Mouse (Mus musculus): ENCODE results near the gene Naa38. TPM values are rescaled to one million over a fixed set of nuclear protein-coding genes. Genes with fewer than 3 reads are reported as not detected.

The Naa38 gene
- 100 to 1,000 TPM; 107 to 123 TPM for total RNA-seq (2021)
- long read RNA-seq, transcript Naa38-202 (2 exons, 404 nt), result major isoform, 31 of 60 reads
- long read RNA-seq, transcript Naa38-204 (3 exons, 671 nt), result minor isoform, 27 of 60 reads
- long read RNA-seq, partial matches to known transcripts, result 0 of 60 reads
- long read RNA-seq, other reads (novel, unspliced or antisense), result 2 of 60 reads

- DNase-seq (ENCODE audit: low spot score in 2 of 2), result peak; percentile 91 to 97
Observed at GRCm38 (mm10) chr11:69395235-69395633, at the start of gene Naa38, which contains the start of gene Cyb5d1. Gene Naa38 (plus strand): TSS chr11:69395487. Gene Cyb5d1 (minus strand): TSS chr11:69395631.

GRCm38 (mm10) chr11:69346441-69346840 is 48.8 kb upstream of the Naa38 start:
- DNase-seq (ENCODE audit: low spot score in 2 of 2), result no peak

DNA sequence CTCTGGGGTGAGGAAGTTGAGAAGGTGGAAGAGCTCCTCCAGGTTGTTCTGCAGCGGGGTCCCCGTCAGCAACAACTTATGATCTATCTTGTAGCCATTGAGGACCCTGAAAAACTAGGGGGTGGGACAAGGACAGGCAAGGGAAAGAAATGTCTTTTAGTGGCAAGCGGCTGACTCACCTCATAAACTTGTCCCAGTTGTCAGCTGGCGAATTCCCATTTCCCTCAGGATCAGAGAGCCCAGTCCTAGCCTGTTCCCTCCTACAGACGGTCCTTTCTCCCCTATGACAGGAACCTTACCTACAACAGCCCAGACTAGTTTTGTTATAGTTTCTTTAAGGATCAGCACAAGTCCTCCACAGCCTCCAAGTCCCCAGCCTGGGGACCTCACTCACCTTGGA is 38.7 kb upstream of the Naa38 start:
- DNase-seq (ENCODE audit: low spot score in 2 of 2), result no peak

GRCm38 (mm10) chr11:69357690-69358089 is 37.6 kb upstream of the Naa38 start:
- DNase-seq (ENCODE audit: low spot score in 2 of 2), result no peak

- DNase-seq (ENCODE audit: low spot score in 2 of 2), result no peak
Observed at GRCm38 (mm10) chr11:69362021-69362420, 33.3 kb upstream of the Naa38 start.

DNA sequence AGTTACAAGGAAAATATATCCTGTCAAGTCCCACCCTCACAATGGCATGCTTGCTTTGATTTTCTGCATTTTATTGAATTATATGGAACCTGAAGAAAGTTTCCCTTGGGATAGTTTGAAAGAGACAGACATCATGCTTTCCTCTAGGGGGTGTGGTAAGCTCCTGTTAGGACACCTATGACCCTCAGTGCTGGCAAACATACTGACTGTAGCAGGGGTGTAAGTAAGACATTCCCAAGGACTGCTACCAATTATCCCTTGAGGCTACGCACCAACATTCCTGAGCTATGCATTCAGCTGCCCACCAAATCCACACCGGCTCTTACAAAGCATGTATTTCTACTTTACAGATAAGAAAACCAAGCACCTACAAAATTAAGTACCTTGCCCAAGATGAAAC is 32.8 kb upstream of the Naa38 start:
- no peak for DNase-seq (ENCODE audit: low spot score in 2 of 2)

GRCm38 (mm10) chr11:69364376-69364775 is 30.9 kb upstream of the Naa38 start:
- no peak for DNase-seq (ENCODE audit: low spot score in 2 of 2)

GRCm38 (mm10) chr11:69364910-69365309 is 30.4 kb upstream of the Naa38 start:
- peak; percentile 85 to 87 for DNase-seq (ENCODE audit: low spot score in 2 of 2)

DNA sequence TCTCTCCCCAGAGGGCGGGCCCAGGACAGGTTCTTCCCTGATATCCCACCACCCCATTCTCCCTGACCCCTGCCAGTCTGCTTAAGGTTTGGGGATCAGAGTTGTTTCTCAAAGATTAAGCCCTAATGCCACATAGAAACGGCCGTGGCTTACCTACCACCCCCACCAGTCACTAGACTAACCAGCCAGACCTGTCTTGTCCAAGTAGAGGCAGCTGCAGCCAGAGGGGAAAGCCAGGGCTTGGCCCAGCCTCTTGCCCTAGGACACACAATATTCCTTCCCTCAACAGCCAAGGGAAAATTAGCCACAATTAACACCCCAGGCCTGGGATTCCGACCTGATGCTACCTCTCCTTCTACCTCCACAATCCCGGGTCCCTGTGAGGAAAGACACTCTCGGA is 29.6 kb upstream of the Naa38 start:
- no peak for DNase-seq (ENCODE audit: low spot score in 2 of 2)

- DNase-seq (ENCODE audit: low spot score in 2 of 2), result peak; percentile 95 to 96
Observed at GRCm38 (mm10) chr11:69366157-69366854, 29.0 kb upstream of the Naa38 start.

DNA sequence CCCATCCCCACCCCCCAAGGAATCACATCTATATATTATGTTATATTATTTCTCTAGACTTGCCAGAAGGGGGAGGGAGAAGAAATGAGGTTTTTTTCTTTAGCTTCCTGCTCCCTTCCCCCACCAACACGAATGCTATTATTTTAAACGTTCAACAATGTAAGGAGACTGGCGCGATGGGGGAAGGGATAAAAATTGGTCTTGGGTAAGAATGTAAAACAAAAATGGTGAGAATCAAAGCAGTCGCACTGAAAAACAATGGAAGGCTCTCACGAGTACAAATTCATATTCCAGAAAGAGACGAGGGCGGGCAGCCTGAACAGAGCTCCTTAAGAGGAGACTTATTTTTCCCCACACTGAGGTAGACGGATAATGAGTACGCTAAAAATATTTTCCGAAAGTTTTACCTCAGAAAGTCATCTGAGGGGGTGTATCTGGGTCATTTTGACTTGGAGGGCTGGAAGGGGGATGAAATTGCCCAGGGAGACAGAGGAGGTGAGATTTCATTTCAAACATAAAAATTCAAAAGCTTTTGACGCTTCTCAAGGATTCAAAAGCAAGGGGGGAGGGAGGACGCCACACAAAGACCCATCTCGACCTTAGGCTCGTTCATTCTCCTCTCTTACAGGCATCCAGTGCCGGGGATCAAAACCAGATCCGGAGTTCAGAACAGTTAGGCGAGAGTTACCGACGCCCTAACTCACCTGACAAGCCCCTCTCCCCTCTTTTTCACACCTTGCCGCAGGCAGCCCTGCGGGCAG is 28.3 kb upstream of the Naa38 start:
- no peak for DNase-seq (ENCODE audit: low spot score in 2 of 2)

GRCm38 (mm10) chr11:69367616-69368355 is 27.5 kb upstream of the Naa38 start:
- peak in 1 of 2 experiments; percentile 21 for DNase-seq (ENCODE audit: low spot score in 2 of 2)

- DNase-seq (ENCODE audit: low spot score in 2 of 2), result peak in 1 of 2 experiments; percentile 14
Observed at GRCm38 (mm10) chr11:69368356-69369214, 26.7 kb upstream of the Naa38 start.

DNA sequence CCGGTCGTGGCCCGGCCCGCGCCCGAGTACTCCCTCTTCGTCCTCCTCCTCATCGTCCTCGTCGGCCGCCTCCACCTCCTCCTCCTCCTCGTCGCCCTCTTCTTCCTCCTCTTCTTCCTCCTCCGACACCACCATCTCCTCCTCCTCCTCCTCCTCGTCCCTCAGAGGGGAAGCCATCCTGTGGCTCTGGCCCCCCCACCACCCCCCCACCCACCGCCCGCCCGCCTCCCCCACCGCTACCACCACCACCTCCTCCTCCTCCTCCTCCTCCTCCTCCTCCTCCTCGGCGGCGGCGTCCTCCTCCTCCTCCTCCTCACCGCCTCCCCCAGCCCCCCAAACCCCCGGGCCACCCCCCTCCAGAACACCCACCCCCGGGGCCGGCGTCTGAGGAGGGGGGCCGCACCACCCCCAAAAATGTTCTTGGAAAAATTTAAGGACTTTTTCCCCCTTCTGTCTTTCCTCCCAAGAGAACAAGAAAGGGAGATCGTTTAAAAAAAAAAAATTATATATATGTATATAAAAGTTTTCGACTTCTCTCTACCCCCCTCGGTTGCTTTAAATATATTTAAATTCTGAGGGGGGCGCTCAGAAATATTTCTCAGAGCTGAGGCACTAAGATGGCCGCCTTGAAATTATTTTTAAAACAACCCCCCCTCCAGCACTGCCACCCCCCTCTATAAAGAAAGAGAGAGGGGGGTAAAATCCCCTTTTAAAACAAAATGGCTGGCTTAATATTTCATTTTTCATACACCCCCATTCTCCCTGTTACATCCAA is 25.9 kb upstream of the Naa38 start, which contains the start of gene Chd3:
Gene Chd3, minus strand, starts transcription at position 192 of the 775 bp plus-strand sequence.
- DNase-seq (ENCODE audit: low spot score in 2 of 2), result no peak

DNA sequence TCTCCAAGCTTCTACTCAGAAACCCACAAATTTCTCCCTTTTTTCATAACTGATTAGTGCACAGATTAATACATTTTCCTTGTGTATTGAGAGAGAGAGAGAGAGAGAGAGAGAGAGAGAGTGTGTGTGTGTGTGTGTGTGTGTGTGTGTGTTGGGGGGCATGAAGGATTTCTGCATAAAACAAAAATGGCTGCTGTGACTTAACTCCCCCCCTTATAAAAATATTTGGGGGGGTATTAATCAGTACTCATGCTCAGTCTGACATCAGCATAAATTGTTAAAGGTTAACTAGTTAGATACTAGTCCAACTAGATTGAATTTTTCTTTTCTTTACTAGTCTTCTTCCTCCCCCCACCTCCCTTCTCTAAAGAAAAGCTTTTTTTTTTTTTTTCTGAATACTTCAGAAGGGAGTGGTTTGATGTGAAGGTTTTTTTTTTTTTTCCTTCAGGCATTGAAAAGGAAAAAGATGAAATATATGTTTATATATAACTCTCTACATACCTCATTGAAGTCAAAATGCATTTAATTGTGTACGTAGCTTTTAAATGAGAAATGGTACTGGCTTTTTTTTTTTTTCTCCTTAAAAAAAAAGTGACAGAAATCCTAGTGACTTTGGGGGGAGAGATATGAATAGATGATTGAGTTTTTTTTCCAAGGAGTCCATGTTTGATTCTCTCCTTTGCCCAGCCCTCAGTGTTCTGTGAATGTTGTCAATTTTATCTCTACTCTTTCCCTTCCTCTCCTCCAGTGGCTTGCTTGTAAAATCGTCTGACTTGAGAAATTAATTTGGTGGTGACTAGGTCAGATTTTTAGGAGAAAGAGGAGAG is 25.1 kb upstream of the Naa38 start:
- DNase-seq (ENCODE audit: low spot score in 2 of 2), result no peak

DNA sequence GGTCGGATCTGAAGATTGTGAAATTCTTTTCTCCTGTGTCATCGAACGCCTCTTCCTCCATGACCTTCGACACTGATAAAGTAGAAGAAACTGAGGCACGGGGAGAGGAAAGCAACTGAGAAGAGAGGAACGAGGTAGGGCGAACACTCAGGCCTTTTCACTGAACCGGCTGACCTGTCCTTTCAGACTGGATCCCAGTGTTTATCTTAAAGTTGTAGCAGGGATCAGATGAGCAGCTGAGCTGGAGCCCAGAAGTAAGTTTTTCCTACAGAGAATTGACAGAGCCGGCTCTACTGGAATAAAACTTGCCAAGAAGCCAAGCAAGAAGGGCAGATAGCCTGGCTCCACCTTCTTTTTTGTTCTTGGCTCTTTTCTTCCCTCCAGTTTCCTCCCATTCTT is 24.5 kb upstream of the Naa38 start:
- no peak for DNase-seq (ENCODE audit: low spot score in 2 of 2)

- DNase-seq (ENCODE audit: low spot score in 2 of 2), result no peak
Observed at GRCm38 (mm10) chr11:69371601-69372000, 23.7 kb upstream of the Naa38 start.

- peak; percentile 86 to 95 for DNase-seq (ENCODE audit: low spot score in 2 of 2)
Observed at GRCm38 (mm10) chr11:69372056-69372779, 23.1 kb upstream of the Naa38 start.

All from layer of hippocampus, adult 18-20 months (tissue).